Mouse (Mus musculus) midbrain, postnatal 0 days (tissue): ENCODE data around the gene Shox2. TPM values are rescaled to one million over a fixed set of nuclear protein-coding genes. Genes with fewer than 3 reads are reported as not detected.

Experiments used
- ATAC-seq: fragments of 200-750 bp; cut with Nextera tagmentation; 2 replicates; pipeline ENCODE4 v1.8.0; 2017; ENCODE audit warnings: moderate number of reproducible peaks, mild to moderate bottlenecking, moderate TSS enrichment, moderate library complexity; ENCODE audit not compliant: low FRiP score
- DNase-seq: peaks from one replicate; pipeline ENCODE4 v3.0.0-alpha.2; 2015; ENCODE audit warnings: low spot score
- H3K27ac ChIP-seq: fragments of 300-500 bp; sonication (generic); 2 replicates; pipeline ENCODE4 v1.5.1; 2014; ENCODE audit warnings: low read depth, mild to moderate bottlenecking, low read length, mixed read lengths
- H3K27me3 ChIP-seq: fragments of 300-500 bp; sonication (generic); 2 replicates; pipeline ENCODE4 v1.6.1; 2014; ENCODE audit warnings: low read length, control low read depth, mixed read lengths; ENCODE audit not compliant: insufficient read depth
- H3K36me3 ChIP-seq: fragments of 300-500 bp; sonication (generic); 2 replicates; pipeline ENCODE4 v1.6.1; 2014; ENCODE audit warnings: low read length, control low read depth, mixed read lengths; ENCODE audit not compliant: insufficient read depth
- H3K4me1 ChIP-seq: fragments of 300-500 bp; sonication (generic); 2 replicates; pipeline ENCODE4 v1.6.1; 2014; ENCODE audit warnings: mild to moderate bottlenecking, control low read depth, antibody characterized with exemption, low read length, mixed read lengths; ENCODE audit not compliant: insufficient read depth
- H3K4me2 ChIP-seq: fragments of 300-500 bp; sonication (generic); 2 replicates; pipeline ENCODE4 v1.6.1; 2014; ENCODE audit warnings: low read depth, mild to moderate bottlenecking, low read length, mixed read lengths; ENCODE audit not compliant: poor library complexity, severe bottlenecking
- H3K4me3 ChIP-seq: fragments of 300-500 bp; sonication (generic); 2 replicates; pipeline ENCODE4 v1.5.1; 2014; ENCODE audit warnings: low read depth, mild to moderate bottlenecking, low read length, moderate library complexity
- H3K9ac ChIP-seq: fragments of 300-500 bp; sonication (generic); replicated peaks from 2 replicates; pipeline ENCODE4 v1.6.1; 2014; ENCODE audit warnings: mild to moderate bottlenecking, low read length, moderate library complexity, mixed read lengths; ENCODE audit not compliant: poor library complexity, severe bottlenecking
- H3K9me3 ChIP-seq: fragments of 300-500 bp; sonication (generic); 2 replicates; pipeline ENCODE4 v1.6.1; 2016; ENCODE audit warnings: low read length, control low read depth
- CTCF ChIP-seq: IDR thresholded peaks from 2 replicates; pipeline ENCODE4 v1.5.1; 2016; ENCODE audit warnings: antibody characterized with exemption, mild to moderate bottlenecking
- WGBS: fragments of 180-500 bp; shearing (Covaris S2); extraction: QIAGEN DNeasy Blood & Tissue Kit; methylation state at CpG from one replicate; pipeline ENCODE4 v1.1.7; 2014; 5-methylcytosine and 5-hydroxymethylcytosine counted together
- polyA plus RNA-seq: library from polyadenylated mRNA; unstranded; fragments of >200 nt; fragmentation: Nextera tagmentation; extraction: Ambion mirVana; gene quantifications from 2 replicates; pipeline ENCODE4 v1.2.1, GENCODE M21; 2015
- total RNA-seq: library from RNA; depleted of rRNA; stranded (reverse); fragments of >200 nt; gene quantifications from 2 replicates; pipeline ENCODE4 v1.2.3, GENCODE M21; 2014; rRNA removed

Shox2 gene
- total and polyA plus RNA-seq, 2 experiments from 2014 or later, result 55.0 to 82.2 TPM

GRCm38 (mm10) chr3:66922436-66922835 lies 59.1 kb downstream of the Shox2 start:
- no peaks in the 10 kb centered on the region for H3K4me1 ChIP-seq
- WGBS, result 42% methylated on average over 3 of the region's 3 CpGs
- no peak overlapping the region for H3K27ac ChIP-seq
- H3K4me2 ChIP-seq, result no peak overlapping the region
- DNase-seq (peak; percentile 30), ATAC-seq (no peak)
- TF ChIP-seq CTCF, result no peak
- H3K4me3 ChIP-seq, result no peak overlapping the region
- 0 out of 2 replicates have a peak, but pooled peaks cover 3% of the 10 kb centered on the region for H3K9me3 ChIP-seq
- H3K36me3 ChIP-seq, result no peaks in the 10 kb centered on the region
- no peak overlapping the region for H3K9ac ChIP-seq
- no peaks in the 10 kb centered on the region for H3K27me3 ChIP-seq

Other genes with a start within 250 kb of the Shox2 start
- 37.5 and 39.6 TPM in 2 replicates for gene Rsrc1, start 381 bp downstream of the Shox2 start, total RNA-seq
- 37.7 and 39.3 TPM in 2 replicates for gene Rsrc1, start 381 bp downstream of the Shox2 start, polyA plus RNA-seq